Mouse (Mus musculus): Measurements from ENCODE around the gene Trim43b. TPM values are rescaled to one million over a fixed set of nuclear protein-coding genes. Genes with fewer than 3 reads are reported as not detected.

Gene Trim43b
- polyA plus RNA-seq, 1 experiment from 2014 or later: not detected

Other genes starting within 250 kb of the Trim43b start
- gene Bcl2a1a, start 135.9 kb downstream of the Trim43b start, polyA plus RNA-seq (2014; fragmentation: Nextera tagmentation; extraction: Ambion mirVana): not detected in 2 replicates
- gene Bcl2a1b, start 106.4 kb upstream of the Trim43b start, polyA plus RNA-seq (2014; fragmentation: Nextera tagmentation; extraction: Ambion mirVana): 0.45 and 0.75 TPM in 2 replicates
- gene Gm29094, start 106.5 kb upstream of the Trim43b start, polyA plus RNA-seq (2014; fragmentation: Nextera tagmentation; extraction: Ambion mirVana): not detected in 2 replicates
- 16.5 and 19.6 TPM in 2 replicates for gene Mthfs, start 117.8 kb upstream of the Trim43b start, polyA plus RNA-seq (2014; fragmentation: Nextera tagmentation; extraction: Ambion mirVana)